Mouse (Mus musculus): Measurements from ENCODE around the gene Nol4l. TPM values are rescaled to one million over a fixed set of nuclear protein-coding genes. Genes with fewer than 3 reads are reported as not detected.

Gene Nol4l
- polyA plus RNA-seq, 1 experiment = 19.2 TPM

DNA sequence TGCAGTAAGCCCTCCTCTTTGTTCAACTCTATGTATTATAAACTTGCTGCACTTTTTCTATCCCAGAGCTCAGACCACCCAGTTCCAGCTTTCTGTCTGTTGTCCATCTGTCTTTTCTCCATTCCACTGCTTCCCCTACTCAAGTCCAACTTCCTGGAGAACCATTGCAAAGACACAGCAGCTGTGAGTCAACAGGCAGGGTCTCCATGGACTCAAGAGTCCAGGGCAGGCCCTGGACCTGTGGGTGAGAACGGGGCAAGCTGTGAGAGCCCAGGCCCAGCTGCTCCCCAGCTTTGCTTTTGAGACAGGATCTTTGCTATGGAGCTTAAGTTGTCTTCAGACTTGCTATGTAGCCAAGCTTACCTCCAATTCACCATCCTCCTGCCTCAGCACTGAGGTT is 99.2 kb downstream of the Nol4l start:
- Histone ChIP-seq H3K4me1 (ENCODE audit: control insufficient read depth, insufficient read depth, low read length) (peaks cover 4% of the 10 kb centered on the region; the same call in 1 of the 2 replicates), H3K27ac (ENCODE audit: insufficient read depth, low read depth, low read length) (no peak overlapping the region), H3K4me3 (ENCODE audit: insufficient read depth, low read length) (no peak overlapping the region)
- TF ChIP-seq CTCF (IDR thresholded peaks at IDR 0.05; ENCODE audit: low read depth, low read length) (no peak), POLR2A (IDR thresholded peaks at IDR 0.05; ENCODE audit: borderline replicate concordance, low read depth, low read length) (no peak)

DNA sequence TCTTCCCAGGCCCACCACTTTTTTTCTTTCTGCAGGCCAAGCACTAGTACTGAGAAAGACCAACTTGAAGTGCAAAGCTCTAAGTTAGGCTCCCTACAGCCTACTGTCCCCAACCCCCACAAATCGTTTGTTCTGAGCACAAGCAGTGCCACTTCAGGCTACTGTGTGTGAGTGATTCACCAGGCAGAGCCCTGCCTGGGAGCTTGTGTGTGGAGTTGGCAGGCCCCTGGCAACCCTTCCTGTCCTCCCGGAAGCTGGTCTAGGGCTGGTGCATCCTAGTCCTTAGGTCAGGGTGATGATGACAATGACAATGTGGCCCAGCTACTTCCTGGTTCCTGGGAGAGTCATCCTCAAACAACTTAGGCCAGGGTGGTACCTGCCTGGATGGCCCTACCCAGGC is 101.3 kb downstream of the Nol4l start:
- Histone ChIP-seq H3K4me3 (ENCODE audit: insufficient read depth, low read length) (no peak overlapping the region), H3K4me1 (ENCODE audit: control insufficient read depth, insufficient read depth, low read length) (peaks cover 4% of the 10 kb centered on the region; the same call in 1 of the 2 replicates), H3K27ac (ENCODE audit: insufficient read depth, low read depth, low read length) (no peak overlapping the region)
- TF ChIP-seq CTCF (IDR thresholded peaks at IDR 0.05; ENCODE audit: low read depth, low read length) (no peak), POLR2A (IDR thresholded peaks at IDR 0.05; ENCODE audit: borderline replicate concordance, low read depth, low read length) (no peak)

DNA sequence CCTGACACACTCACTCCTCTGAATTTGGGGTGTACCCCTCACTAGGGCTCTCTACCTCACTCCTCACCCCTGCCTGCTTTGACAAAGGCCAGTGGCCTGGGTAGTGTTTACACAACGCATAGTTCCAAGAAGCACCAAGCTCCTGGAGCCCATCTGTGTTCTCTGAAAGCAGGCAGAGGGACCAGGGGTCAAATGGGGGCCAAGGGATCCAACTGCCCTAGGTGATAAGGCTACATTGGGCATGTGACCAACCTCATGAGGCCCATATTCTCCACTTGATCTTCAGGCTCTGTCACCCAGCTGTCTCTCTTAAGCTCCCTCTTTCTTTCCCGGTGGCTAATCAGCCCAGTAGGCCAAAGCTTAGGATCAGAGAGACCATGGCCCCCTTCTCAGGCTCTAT is 102.8 kb downstream of the Nol4l start:
- Histone ChIP-seq H3K27ac (ENCODE audit: insufficient read depth, low read depth, low read length) (no peak overlapping the region), H3K4me3 (ENCODE audit: insufficient read depth, low read length) (no peak overlapping the region), H3K4me1 (ENCODE audit: control insufficient read depth, insufficient read depth, low read length) (peaks cover 4% of the 10 kb centered on the region; the same call in 1 of the 2 replicates)
- TF ChIP-seq POLR2A (IDR thresholded peaks at IDR 0.05; ENCODE audit: borderline replicate concordance, low read depth, low read length) (no peak), CTCF (IDR thresholded peaks at IDR 0.05; ENCODE audit: low read depth, low read length) (no peak)

DNA sequence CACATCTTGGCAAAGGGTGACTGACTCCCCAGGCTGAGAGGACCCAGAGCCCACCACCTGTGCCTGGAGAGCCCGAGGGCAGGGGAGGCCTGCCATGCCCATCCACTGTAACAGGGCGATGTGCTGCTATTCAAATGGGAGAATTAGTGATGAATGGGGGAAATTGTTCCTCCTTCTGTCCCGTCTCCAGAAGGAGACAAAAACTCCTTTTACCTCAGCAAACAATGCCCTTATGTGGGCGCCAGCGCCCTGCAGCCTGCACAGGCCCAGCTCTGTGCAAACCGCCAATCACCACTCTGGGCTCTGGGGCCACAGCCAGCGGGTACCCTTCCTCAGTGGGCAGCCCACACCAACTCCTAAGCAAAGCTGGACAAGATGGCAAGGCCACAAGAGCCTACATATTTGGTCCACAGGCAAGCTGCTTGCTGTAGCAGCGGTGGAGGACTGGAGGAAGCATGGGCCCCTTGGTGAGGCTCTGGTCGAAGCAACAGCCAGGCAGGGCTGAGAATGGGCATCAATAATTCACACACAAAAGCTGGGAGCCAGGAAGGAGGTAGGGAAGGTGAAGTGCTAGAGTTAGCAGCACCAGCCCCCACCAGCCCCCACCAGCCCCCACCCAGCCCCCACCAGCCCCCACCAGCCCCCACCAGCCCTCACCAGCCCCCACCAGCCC is 103.6 kb downstream of the Nol4l start:
- no peak overlapping the region for H3K4me3 ChIP-seq (ENCODE audit: insufficient read depth, low read length)
- H3K27ac ChIP-seq (ENCODE audit: insufficient read depth, low read depth, low read length) = no peak overlapping the region
- H3K4me1 ChIP-seq (ENCODE audit: control insufficient read depth, insufficient read depth, low read length) = peaks cover 4% of the 10 kb centered on the region; the same call in 1 of the 2 replicates
- no peak for TF ChIP-seq POLR2A (IDR thresholded peaks at IDR 0.05; ENCODE audit: borderline replicate concordance, low read depth, low read length)
- TF ChIP-seq CTCF (IDR thresholded peaks at IDR 0.05; ENCODE audit: low read depth, low read length) = no peak

DNA sequence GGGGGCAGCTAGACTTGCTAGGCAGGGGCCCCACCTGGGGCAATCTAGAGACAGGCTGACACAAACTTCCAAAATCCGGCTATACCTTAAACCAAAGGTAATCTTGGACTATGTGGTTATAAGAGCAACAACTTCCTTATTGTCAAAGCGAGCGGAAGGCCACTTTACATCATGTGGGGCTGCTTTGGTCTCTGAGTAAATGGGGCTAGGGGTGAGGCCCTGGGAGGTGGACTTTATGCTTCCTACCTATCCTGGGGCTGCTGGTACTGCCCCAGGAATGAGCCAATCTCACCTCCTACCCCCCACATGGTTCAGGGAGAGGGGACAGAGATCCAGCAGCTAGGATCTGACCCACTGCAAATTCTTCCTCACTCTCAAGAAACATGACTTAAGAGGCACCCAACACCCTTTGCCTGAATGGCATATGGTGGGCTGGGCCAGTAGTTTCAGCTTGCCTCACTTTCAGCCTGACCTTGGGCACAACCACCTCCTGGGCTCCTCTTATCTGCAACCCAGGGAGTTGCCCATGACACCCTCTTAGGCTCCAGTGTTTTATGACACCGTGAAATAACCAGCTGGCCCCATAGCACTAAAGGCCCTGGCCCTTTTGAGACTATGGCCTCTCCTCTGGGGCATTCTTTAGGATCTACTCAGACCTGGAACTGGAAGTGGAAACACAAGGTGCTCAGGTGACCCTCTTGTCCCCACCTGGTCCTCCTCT is 104.5 kb downstream of the Nol4l start:
- H3K4me1 ChIP-seq (ENCODE audit: control insufficient read depth, insufficient read depth, low read length) = peaks cover 4% of the 10 kb centered on the region; the same call in 1 of the 2 replicates
- H3K27ac ChIP-seq (ENCODE audit: insufficient read depth, low read depth, low read length) = no peak overlapping the region
- H3K4me3 ChIP-seq (ENCODE audit: insufficient read depth, low read length) = no peak overlapping the region
- no peak for TF ChIP-seq POLR2A (IDR thresholded peaks at IDR 0.05; ENCODE audit: borderline replicate concordance, low read depth, low read length)
- no peak for TF ChIP-seq CTCF (IDR thresholded peaks at IDR 0.05; ENCODE audit: low read depth, low read length)

DNA sequence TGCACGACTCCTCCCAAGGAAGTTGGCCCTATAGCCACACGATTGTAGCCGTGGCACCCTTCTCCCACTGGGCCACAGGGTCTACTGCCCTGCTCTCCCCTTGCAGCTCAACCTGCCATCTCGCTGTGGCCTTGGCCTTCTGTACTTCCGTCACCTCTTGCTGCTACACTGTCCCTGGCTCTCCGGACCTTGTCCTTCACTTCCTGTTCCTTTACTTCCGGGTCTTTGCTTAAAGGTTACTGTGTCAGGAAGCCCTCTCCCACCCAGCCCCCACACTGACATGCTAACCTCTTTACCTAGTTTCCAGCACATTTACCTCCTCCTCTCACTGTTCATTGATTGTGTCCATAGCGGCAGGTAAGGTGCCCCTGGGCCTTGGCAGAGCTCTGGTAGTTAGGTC is 105.2 kb downstream of the Nol4l start:
- TF ChIP-seq CTCF (IDR thresholded peaks at IDR 0.05; ENCODE audit: low read depth, low read length) (no peak), POLR2A (IDR thresholded peaks at IDR 0.05; ENCODE audit: borderline replicate concordance, low read depth, low read length) (no peak)
- peaks cover 4% of the 10 kb centered on the region; the same call in 1 of the 2 replicates for H3K4me1 ChIP-seq (ENCODE audit: control insufficient read depth, insufficient read depth, low read length)
- no peak overlapping the region for H3K4me3 ChIP-seq (ENCODE audit: insufficient read depth, low read length)
- H3K27ac ChIP-seq (ENCODE audit: insufficient read depth, low read depth, low read length) = no peak overlapping the region

DNA sequence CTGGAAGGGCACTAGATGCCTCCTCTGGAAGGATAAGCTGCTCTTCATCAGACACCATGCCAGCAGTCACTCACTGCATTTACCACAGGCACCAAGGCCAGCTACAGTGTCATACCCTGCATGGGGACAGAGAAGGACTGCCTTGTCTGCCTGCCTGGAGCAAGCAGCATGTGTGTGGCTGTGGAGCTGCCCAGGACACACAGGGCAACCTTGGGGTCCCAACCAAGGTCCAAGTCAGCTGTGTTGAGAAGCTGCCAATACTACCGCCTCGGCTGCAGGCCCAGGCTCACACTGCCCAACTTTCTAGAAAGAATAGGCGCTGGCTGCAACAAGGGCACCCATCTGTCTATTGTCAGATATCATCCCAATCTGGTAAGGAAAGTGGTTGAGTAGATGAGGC is 106.7 kb downstream of the Nol4l start:
- Histone ChIP-seq H3K4me3 (ENCODE audit: insufficient read depth, low read length) (no peak overlapping the region), H3K27ac (ENCODE audit: insufficient read depth, low read depth, low read length) (no peak overlapping the region), H3K4me1 (ENCODE audit: control insufficient read depth, insufficient read depth, low read length) (no peaks in the 10 kb centered on the region)
- TF ChIP-seq POLR2A (IDR thresholded peaks at IDR 0.05; ENCODE audit: borderline replicate concordance, low read depth, low read length) = no peak
- no peak for TF ChIP-seq CTCF (IDR thresholded peaks at IDR 0.05; ENCODE audit: low read depth, low read length)

DNA sequence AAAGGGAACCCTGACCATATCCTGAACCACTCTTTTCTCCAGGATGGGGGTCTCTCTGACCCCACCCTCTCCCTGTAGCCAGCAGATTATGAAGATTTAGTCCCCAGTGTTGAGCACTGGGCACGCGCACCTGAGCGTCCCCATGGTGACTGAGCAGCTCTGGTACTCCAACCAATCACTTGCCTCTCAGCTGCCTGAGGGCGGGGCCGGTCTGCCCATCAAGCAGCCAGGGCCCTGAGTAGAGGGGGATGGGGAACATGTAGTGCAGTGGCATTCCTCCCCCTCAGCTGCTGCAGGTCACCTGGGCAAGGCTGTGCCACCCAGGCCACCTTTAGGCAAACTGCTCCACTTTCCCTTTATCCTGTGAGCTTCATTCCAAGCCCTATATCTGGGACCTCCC is 107.7 kb downstream of the Nol4l start:
- Histone ChIP-seq H3K4me1 (ENCODE audit: control insufficient read depth, insufficient read depth, low read length) (no peaks in the 10 kb centered on the region), H3K27ac (ENCODE audit: insufficient read depth, low read depth, low read length) (no peak overlapping the region), H3K4me3 (ENCODE audit: insufficient read depth, low read length) (no peak overlapping the region)
- no peak for TF ChIP-seq POLR2A (IDR thresholded peaks at IDR 0.05; ENCODE audit: borderline replicate concordance, low read depth, low read length)

DNA sequence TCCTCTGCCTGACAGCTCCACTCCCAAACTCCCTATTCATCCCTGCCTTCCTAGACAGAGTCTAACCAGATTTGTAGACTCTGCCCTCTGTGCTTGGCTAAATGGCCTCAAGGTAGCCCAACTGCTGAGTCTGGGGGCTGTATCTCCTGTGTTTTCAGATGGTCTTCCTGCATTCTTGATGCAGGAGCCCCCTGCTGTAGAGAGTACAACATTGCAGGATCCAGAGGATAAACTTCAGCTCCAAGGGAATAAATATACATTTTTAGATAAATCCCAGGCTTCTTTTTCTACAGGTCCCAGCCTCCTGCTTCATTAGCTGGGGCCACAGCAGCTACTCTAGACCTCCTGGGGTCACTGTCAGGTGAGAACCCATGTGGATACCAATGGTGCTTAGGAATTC is 108.5 kb downstream of the Nol4l start:
- H3K27ac ChIP-seq (ENCODE audit: insufficient read depth, low read depth, low read length) = no peak overlapping the region
- TF ChIP-seq POLR2A (IDR thresholded peaks at IDR 0.05; ENCODE audit: borderline replicate concordance, low read depth, low read length) = no peak
- TF ChIP-seq CTCF (IDR thresholded peaks at IDR 0.05; ENCODE audit: low read depth, low read length) = 0 out of 2 replicates have a peak, but pooled peaks have one; percentile 23
- peaks cover under 1% of the 10 kb centered on the region; the same call in 1 of the 2 replicates for H3K4me1 ChIP-seq (ENCODE audit: control insufficient read depth, insufficient read depth, low read length)
- H3K4me3 ChIP-seq (ENCODE audit: insufficient read depth, low read length) = no peak overlapping the region

DNA sequence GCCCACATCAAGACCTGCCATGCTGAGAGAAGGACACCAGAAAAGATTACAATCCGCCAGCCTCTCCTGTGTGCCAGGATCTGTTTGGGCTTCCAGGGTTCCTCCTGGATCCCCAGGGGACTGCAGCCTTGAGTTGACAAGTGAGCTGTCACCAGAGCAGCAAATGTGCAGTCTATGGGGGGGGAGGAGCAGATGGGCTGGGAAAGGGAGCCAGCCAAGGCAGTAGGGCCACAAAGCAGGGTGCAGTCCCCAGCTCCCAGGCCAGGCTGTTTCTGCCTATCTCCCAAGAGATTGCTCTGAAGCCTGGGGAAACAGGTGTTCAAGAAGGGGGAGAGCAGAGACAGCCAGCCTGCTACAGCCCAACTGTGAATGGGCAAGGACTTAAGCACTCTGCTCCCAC is 111.4 kb downstream of the Nol4l start:
- Histone ChIP-seq H3K27ac (ENCODE audit: insufficient read depth, low read depth, low read length) (no peak overlapping the region), H3K4me3 (ENCODE audit: insufficient read depth, low read length) (no peak overlapping the region), H3K4me1 (ENCODE audit: control insufficient read depth, insufficient read depth, low read length) (peaks cover 20% of the 10 kb centered on the region)
- TF ChIP-seq POLR2A (IDR thresholded peaks at IDR 0.05; ENCODE audit: borderline replicate concordance, low read depth, low read length) = no peak
- TF ChIP-seq CTCF (IDR thresholded peaks at IDR 0.05; ENCODE audit: low read depth, low read length) = no peak
